Mouse (Mus musculus): ENCODE data around the gene Kcnj12.

Gene Kcnj12

DNA sequence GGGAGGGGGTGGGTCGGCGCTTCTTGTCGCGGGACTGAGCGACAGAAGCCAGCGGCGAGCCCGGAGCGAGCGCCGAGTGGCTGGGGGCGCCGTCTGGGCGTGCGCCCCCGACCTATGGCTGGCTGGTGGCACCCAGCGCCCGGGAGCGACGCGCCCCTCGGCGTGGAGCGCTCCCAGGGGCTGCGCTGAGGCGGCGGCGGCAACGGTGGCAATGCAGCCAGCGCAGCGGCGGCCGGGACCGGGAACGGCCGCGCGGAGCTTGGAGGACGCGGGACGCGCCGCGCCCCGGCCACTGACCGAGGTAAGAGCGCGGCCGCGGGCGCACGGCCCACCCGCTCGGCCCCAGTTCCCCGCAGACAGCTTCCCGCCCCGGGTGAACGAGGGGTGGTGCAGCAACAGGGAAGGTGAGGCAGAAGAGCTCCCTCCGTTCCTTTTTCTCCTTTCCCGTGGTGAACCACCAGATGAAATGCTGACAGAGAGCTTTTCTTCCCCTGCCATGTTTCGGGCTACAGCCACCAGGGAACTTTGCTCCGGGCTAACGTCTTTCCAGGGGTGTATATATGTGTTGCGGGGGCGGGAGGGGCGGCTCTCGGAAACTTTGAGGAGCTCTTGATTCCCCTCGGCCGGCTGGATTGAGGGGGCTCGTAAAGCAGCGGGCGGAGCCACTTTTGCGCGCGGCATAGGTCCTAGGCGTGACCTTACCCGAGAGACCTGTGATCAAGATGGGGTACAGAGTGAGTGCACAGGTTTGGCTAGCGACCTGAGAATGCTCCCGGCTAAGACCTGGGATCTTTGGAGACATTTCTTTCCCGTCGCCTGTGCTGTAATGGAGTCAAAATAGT lies at the start of gene Kcnj12:
TSS of gene Kcnj12 (plus strand) at position 15 of the 842 bp plus-strand sequence.
- peak; percentile 39 to 50 for DNase-seq

DNA sequence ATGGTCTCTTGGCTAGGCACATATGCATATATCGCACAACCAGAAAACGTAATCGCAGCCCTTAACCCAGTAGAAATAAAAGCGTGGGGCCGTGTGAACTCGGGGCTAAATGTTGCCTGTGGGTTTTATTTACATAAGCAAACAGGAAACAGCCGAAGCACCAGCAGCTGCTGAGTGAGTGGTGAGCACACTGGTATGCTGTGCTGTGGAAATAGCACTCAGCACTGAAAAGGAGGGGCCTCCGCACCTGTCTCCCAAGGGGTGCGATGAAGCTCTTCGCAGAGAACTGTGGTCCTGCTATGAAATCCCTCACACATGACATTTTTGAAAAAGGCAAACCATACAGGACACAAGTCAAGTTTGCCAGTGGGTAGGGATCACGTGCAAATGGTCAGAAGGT lies 47.3 kb upstream of the Kcnj12 start:
- DNase-seq: no peak

GRCm38 (mm10) chr11:60976234-60976633 lies 46.1 kb upstream of the Kcnj12 start:
- no peak for DNase-seq

- DNase-seq: peak in 1 of 2 experiments; percentile 16
Observed at GRCm38 (mm10) chr11:60976742-60977141, 45.6 kb upstream of the Kcnj12 start.

GRCm38 (mm10) chr11:60977153-60977552 lies 45.2 kb upstream of the Kcnj12 start:
- DNase-seq: no peak

DNA sequence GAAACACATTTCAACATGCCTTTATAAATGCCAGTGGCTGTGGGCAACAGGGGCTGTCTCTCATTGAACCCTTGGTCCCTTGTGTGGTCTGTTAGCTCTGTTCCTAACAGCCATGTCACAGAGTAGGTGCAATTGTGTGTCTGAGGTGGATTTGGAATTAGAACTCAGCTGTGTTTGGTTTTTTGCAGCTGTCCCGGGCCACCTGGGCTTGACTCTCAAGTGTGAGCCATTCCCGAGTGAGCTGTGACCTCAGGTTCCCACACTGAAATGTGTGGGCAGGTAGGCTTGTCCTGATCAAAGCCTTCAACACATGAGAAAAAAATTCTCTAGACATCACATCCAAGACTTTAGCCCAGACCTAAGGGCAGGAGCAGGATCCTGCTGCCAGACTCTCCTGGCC lies 43.7 kb upstream of the Kcnj12 start:
- DNase-seq: no peak

- DNase-seq: no peak
Observed at GRCm38 (mm10) chr11:60979788-60980187, 42.6 kb upstream of the Kcnj12 start.

DNA sequence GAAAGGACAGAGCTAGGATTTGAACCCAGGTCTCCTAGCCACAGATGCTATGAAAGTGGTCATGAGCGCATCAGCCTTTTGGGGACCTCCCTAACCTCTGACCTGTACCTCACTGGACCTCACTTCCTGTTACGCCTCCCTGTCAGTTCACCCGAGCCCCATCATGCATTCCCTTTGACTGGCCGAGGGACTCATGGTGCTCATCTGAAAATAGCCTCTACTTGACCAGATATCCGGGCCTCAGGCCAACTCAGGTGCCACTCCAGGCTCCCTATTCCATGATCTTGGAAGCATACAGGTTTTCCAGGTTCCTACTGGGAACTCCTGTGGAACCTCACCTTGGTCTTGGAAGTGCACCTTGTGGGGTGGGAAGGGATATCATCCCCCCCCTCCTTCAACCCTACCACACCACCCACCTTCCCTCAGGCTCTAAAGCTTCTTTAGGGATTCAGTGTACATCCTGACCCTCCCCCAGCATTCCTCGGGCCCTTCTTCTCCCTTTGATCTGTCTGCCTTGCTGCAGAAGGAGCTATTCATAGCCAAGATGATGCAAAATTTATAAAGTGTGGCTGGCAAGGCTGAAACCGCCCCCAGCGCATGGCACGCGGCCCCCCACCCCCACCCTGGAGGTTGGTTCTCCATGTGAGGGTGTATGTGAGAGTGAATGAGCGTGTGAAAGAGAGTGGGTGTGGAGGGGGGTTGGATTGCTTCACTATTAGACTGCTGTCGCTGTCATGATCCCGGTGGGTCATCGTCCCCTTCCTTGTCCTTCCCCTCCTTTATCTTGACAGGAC lies 40.5 kb upstream of the Kcnj12 start:
- peak in 1 of 2 experiments; percentile 16 for DNase-seq

DNA sequence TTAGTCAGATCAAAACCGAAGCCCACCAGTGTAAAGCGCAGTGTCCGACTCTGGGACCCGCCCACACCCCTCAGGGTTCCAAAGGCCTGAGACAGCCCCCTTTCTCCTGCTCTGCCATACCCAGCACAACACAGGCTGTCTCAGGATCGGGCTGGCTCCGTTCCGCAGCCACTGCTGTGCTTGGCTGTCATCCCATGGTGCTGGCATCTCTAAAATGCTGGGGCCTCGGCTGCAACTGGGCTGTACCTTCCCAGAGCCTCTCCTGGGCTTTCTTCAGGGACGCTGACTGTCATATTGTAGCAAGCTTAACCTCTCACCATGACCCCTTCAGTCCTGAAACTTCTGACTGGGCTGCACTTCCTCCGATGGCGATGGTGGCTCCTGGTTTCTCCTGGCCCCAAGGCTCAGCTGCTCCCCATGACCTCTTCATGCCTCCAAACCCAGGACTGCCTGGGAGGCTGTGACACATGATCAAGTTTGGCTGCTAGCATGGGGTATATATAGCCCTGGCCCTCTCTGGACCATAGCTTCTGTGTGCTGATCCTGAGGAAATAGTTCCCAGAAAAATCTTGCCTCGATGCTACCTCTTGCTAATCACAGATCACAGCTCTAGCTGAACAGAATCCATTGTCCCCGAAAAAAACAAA lies 37.3 kb upstream of the Kcnj12 start:
- DNase-seq: peak; percentile 91 to 94

DNA sequence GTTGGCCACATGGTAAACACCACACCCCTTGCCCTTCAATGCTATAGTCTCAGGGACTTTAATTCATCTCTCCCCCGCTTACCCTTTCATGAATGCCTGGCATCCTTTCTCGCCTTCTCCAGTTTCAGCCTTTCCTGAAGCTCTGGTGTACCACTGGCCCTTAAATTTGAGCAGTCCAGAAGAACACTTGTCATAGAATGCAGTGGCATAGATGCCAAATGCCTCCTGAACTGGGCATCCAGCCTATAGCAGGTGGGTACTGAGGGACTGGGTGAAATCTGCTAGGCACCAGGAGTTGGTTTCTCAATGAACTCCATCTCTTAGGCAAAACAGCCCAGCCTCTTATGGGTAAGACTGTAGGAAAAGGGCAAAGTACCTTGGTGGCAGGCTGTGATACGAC lies 31.9 kb upstream of the Kcnj12 start:
- DNase-seq: no peak

DNA sequence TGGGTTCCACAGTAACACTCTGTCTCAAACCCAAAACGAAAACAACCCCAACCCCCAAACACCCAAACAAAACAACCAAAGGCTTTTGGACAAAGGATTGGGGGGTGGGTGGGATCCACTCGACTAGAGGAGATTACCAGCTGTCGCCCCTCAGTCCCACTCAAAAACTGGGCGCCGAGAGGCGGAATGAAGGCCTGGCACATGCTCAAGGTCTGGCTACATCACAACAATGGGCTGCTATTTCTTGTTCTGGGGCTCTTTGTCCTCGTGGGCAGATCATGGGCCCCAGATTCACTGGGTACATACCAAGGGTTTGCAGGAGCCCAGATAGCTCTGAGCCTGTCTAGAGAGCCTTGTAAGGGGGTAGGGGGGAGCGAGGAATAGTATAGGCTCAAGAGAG lies 19.6 kb upstream of the Kcnj12 start:
- no peak for DNase-seq

DNA sequence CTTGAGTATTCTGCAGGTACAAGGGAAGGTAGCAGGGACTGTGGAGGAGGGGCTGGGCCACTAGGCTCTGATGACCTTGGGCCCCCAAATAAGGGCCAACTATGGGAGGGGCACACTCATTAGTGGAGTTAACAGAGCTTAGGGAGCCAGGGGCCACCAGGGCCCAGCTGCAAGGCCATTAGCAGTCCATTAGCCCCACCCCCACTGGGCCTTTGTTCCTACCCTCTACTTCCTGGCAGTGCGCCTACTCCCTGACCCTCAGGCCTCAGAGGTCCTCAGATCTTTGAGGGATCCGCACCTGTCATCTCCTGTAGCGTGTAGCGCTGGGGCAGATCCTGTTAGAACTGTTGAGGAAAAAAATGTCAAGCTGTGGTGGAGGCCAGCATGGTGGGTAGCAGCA lies 18.3 kb upstream of the Kcnj12 start:
- DNase-seq: no peak

DNA sequence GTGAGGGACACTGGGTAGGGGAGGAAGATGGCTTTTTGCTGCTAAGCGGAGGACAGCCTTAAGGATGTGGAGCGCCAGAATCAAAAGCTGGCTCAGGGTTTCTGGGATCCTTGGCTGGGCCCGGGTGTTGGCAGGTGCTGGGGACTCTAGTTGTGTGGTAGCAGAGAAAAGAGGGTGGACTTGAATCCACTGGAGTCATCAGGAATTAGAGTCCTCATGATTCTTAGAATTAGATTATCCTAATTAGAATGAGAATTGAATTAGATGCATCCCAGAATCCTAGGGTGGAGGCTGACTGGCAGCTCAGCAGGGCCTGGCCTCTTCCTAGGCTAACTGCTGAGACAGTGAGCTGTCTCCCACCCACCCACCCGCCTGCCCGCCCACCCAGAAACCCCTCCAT lies 17.6 kb upstream of the Kcnj12 start:
- no peak for DNase-seq

GRCm38 (mm10) chr11:61005345-61005744 lies 17.0 kb upstream of the Kcnj12 start:
- DNase-seq: no peak

- no peak for DNase-seq
Observed at GRCm38 (mm10) chr11:61011736-61012294, 10.5 kb upstream of the Kcnj12 start.

DNA sequence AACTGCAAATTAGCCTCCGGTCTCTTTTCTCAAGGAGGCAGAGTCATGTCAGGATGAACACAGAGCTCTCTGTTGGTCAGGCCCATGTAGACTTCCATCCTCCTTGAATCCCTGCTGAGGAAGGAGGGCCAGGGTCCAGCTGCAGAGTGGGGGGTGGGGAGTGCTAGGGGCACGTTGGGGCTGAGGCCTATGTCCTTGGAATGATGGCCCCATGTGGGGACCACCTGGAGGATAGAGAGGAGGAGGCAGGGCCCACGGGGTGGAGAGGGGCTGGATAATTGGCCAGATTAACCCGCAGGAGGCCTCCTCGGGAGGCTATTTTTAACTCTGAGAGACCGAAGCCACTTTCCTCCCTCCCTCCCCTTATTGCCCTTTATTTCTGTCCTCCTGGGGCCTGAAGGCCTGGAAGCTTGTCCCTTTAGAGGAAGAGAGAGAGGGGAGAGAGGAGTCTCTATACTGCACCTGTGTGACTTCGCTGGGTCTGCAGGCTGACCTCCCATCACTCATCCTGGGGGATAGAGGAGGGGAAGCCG lies 5.4 kb upstream of the Kcnj12 start:
- DNase-seq: no peak

GRCm38 (mm10) chr11:61021129-61021528 lies 1.2 kb upstream of the Kcnj12 start:
- DNase-seq: no peak

DNA sequence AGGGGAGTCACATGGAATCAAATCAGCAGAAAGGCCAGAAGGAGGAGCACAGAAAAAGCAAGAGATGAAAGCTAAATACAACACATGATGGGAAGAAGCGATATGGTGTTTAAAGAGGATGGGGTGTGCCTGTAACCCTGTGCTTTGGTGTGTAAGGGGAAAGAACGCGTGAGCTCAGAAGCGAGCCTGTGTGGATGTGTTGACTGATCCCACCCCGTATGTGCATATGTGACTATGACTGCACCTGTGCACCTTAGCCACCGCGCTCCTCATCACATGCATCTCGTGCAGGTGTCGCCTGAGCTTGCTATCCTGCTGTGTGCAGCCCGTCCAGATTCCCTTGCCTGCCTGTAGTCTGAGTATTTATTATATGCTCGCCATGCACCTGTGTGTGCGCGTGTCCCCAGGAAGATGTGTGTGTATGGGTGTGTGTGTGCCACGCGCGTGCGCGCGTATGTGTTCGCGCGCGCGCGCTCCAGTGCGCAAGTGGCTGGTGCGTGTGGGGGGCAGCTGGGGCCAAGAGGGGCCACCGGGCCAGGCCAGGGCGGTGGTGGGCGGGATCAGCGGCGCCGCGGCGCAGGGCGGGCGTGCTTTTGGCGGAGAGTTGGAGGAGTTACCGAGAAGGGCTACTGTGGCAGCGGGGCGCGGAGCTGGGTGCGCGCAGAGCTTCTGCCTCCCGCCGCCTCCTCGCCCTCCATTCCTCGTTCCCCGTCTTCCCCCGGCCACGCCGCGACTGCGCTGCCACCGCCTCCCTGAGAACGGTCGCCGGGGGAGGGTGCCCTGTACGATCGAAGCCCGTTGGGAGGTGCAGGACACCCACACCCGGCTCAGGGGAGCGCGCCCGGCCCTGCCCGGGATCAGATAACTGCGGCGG lies 451 bp upstream of the Kcnj12 start:
- peak; percentile 78 to 85 for DNase-seq

DNA sequence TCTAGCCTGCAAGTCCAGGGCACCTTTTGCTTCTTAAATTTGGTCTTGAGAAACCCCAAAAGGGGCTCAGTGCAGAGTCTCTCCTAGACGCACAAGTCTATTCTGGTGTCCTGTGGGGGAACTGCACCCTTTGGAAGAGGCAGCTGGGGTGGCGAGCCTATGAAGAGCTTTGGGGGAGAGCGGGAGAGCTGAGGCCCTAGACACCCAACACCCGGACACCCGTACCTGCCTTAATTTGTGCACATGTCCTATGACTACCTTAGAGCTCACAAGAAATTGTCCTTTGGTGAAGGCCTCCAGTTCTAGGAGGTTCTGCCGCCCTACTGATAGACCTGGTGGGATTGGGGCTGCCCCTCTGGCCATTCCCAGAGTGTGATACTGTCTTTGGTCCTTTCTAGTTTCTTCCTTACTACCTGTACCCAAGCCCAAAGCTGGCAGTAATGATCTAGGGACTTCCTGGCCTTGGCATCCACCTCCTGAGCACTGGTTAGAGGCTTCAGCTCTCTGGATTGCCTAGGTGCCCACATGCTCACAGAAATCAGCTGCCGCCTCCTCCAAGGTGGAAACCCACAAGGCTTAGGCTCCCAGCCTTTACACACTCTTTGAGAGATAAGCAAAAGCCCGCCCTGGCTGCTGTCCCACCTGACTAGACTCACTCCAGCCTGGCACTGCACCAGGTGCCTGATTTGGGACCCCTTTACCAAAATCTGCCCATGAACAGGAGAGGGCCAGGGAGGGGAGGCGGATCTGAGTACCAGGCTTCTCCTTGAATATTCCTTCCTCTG lies 1.2 kb downstream of the Kcnj12 start:
- DNase-seq: peak; percentile 58 to 63

- DNase-seq: no peak
Observed at GRCm38 (mm10) chr11:61024388-61024787, 2.0 kb downstream of the Kcnj12 start.

- peak; percentile 69 to 76 for DNase-seq
Observed at GRCm38 (mm10) chr11:61024996-61025395, 2.6 kb downstream of the Kcnj12 start.

Measured in cerebellum, postnatal 36 days (tissue).